Mouse (Mus musculus) right cerebral cortex, postnatal 4 days (tissue): Measurements from ENCODE around the gene Agrn.

Source experiments
- DNase-seq: peaks from one replicate; pipeline ENCODE4 v3.0.0-alpha.2; 2022

Gene Agrn

GRCm38 (mm10) chr4:156136285-156137100, 60.8 kb downstream of the Agrn start:
- DNase-seq = no peak

DNA sequence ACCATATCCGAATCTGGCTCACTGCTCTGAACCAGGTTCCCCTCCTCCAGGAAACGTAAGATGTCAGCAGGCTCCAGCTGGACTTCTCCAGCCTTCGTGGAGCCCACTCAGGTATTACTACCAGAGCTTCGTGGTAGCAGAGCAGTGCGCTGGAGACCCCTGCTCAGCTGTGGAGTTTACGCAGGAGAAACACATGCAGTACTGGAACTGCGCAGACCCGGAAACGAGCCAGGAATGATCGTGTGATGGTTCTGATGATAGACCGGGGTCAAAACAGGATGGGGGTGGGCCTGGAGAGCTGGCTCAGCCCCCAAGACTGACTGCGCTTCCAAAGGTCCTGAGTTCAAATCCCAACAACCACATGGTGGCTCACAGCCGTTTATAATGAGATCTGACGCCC, 61.5 kb downstream of the Agrn start:
- no peak for DNase-seq

DNA sequence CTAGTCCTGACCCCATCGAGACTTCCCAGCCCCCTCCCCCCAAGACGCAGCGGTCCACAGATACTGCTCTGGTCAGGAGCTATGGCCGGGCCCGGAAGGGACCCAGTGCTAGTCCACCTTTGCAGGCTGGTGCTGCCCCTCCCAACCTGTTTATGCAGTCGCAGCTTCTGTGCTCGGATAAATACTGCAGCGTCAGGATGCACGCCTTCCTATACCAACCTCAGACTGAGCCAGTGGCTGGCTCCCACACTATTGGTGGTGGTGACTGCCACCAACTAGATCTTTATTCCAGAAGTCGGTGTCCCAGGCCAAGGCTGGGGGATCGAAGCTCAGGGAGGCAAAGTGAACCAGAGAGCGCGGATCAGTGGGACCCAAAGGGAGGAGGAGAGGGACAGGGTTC, 62.2 kb downstream of the Agrn start:
- DNase-seq = no peak

- DNase-seq = no peak
Observed at GRCm38 (mm10) chr4:156133943-156134605, 63.2 kb downstream of the Agrn start.

DNA sequence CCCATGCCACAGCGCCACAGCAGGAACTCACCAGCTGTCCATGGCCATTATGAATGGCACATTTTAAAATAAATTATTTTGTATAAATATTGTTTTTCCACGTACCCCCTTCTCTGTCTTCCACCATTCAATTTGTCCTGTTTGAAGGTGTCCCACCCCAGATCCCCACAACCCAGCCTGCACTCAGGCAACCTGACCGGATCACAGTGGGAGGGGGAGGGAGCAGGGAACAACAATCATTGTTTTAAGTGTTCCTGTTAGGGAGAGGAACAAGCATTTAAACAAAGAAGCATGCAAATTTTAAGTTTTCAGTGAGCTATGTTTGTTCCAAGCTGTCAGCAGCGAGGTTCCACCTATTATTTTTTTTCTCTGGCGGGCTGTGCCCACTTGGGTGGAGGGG, 64.0 kb downstream of the Agrn start:
- no peak for DNase-seq

- no peak for DNase-seq
Observed at GRCm38 (mm10) chr4:156130940-156131339, 66.3 kb downstream of the Agrn start.

GRCm38 (mm10) chr4:156130436-156130835, 66.9 kb downstream of the Agrn start, which contains the start of gene Rnf223:
Rnf223 (plus strand) TSS chr4:156130513.
- no peak for DNase-seq

GRCm38 (mm10) chr4:156128746-156129145, 68.5 kb downstream of the Agrn start:
- no peak for DNase-seq

DNA sequence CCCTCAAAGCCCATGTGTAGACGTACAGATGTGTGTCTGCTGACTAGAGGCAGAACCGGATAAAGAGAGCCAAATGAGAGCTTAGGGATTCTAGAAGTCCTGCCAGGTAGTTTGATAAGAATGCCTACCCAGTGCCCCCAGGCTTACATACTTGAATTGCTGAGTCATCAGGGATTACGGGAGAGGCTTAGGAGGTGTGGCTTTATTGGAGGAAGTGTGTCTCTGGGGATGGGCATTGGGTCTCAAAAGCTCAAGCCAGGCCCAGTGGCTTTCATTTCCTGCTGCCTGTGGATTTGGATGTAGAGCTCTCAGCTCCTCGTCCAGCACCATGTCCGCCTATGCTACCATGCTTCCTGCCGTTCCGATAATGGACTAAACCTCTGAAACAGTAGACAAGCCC, 70.4 kb downstream of the Agrn start:
- DNase-seq = no peak

DNA sequence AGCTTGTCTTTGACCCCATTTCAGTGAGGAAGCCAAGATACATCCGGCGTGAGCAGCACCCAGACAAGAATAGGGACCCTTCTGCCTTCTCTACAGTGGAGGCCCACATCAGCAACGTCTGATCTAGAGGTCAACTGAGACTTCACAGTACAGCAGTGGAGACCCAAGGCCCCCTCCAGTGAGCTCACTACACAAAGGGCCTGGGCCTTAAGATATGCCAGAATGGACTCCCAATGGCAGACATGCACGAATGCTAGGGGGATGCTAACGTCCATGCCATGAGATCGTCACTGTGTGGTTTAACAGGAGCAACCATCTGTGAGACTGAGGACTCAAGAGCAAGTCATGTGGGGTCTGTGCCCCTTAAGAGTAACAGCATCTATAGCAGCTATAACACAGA, 71.9 kb downstream of the Agrn start:
- DNase-seq = no peak

DNA sequence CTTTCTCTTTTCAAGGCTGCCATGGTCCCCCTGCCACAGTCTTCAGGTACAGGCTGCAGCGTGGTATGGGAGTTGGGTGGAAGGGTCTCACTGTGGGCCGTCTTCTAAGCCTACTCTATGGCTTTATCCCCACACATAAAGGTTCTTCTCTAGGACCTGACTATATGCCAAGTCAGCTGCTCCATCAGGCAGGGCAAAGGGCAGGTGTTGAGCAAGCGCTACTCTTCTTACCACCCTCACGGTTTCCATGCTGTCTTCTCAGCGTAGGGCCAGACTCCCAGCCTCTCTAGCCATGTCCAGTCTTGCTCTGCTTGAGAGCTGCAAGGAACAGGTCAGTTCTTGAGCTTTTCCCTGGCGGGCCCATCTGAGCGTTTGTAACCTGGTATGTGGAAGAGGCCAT, 73.2 kb downstream of the Agrn start:
- DNase-seq = no peak
